Mouse (Mus musculus) MEL (cell line): ENCODE data around the gene Thrap3.

Experiments used
- CTCF ChIP-seq, 3 experiments: IDR thresholded peaks in 2 of 3; conservative IDR thresholded peaks in 1 of 3; 2 replicates each; pipeline ENCODE4 v1.5.1; 2011 to 2012; ENCODE audit warnings: low read length in 3 of 3, low read depth in 2 of 3, mild to moderate bottlenecking in 2 of 3, improper control_type of control experiment in 1 of 3, inconsistent platforms in 1 of 3, mixed read lengths in 1 of 3, moderate library complexity in 1 of 3; ENCODE audit not compliant: control insufficient read depth in 1 of 3, insufficient read depth in 1 of 3, poor library complexity in 1 of 3, severe bottlenecking in 1 of 3
- EP300 ChIP-seq, 2 experiments: IDR thresholded peaks; 2 replicates each; pipeline ENCODE4 v1.6.1; 2011; ENCODE audit warnings: improper control_type of control experiment in 2 of 2, low read length in 2 of 2, low read depth in 1 of 2, mild to moderate bottlenecking in 1 of 2
- GABPA ChIP-seq: IDR thresholded peaks from 2 replicates; pipeline ENCODE4 v1.6.1; 2012; ENCODE audit warnings: low read depth, mild to moderate bottlenecking, inconsistent platforms, low read length, improper control_type of control experiment, moderate library complexity
- JUND ChIP-seq: IDR thresholded peaks from 2 replicates; pipeline ENCODE4 v1.6.1; 2011; ENCODE audit warnings: low read depth, mild to moderate bottlenecking, improper control_type of control experiment, low read length
- POLR2A ChIP-seq, 2 experiments: IDR thresholded peaks; 2 replicates each; pipeline ENCODE4 v1.6.1; 2011 to 2012; ENCODE audit warnings: low read length in 2 of 2, mild to moderate bottlenecking in 2 of 2, control low read depth in 1 of 2, improper control_type of control experiment in 1 of 2, low read depth in 1 of 2, moderate library complexity in 1 of 2; ENCODE audit not compliant: control insufficient read depth in 1 of 2, insufficient read depth in 1 of 2, poor library complexity in 1 of 2
- SMC3 ChIP-seq: IDR thresholded peaks from 2 replicates; pipeline ENCODE4 v1.6.1; 2011; ENCODE audit warnings: low read depth, low read length, improper control_type of control experiment
- TCF12 ChIP-seq: IDR thresholded peaks from 2 replicates; pipeline ENCODE4 v1.6.1; 2014; ENCODE audit warnings: low read depth, mild to moderate bottlenecking, inconsistent platforms, low read length, improper control_type of control experiment, moderate library complexity
- USF1 ChIP-seq: IDR thresholded peaks from 2 replicates; pipeline ENCODE4 v1.6.1; 2014; ENCODE audit warnings: low read depth, mild to moderate bottlenecking, inconsistent platforms, low read length, improper control_type of control experiment, moderate library complexity
- ZNF384 ChIP-seq: IDR thresholded peaks from 2 replicates; pipeline ENCODE4 v1.6.1; 2012; ENCODE audit warnings: low read depth, mild to moderate bottlenecking, inconsistent platforms, low read length, improper control_type of control experiment

- TF ChIP-seq JUND = no peak
- no peak for TF ChIP-seq CTCF (IDR thresholded peaks at IDR 0.05 in 2 of 3, conservative IDR thresholded peaks at IDR 0.05 in 1 of 3; ENCODE audit: control insufficient read depth in 1 of 3, insufficient read depth in 1 of 3, low read depth in 2 of 3, low read length in 3 of 3, poor library complexity in 1 of 3, severe bottlenecking in 1 of 3)
- TF ChIP-seq POLR2A (IDR thresholded peaks at IDR 0.05; ENCODE audit: control insufficient read depth in 1 of 2, insufficient read depth in 1 of 2, low read depth in 1 of 2, low read length in 2 of 2, poor library complexity in 1 of 2) = no peak
- no peak for TF ChIP-seq GABPA
- TF ChIP-seq TCF12 = no peak
- no peak for TF ChIP-seq EP300 (IDR thresholded peaks at IDR 0.05; ENCODE audit: low read depth in 1 of 2, low read length in 2 of 2)
- TF ChIP-seq SMC3 = no peak
- TF ChIP-seq ZNF384 = no peak
- no peak for TF ChIP-seq USF1
Measured at GRCm38 (mm10) chr4:126159455-126159854, 43.1 kb downstream of the Thrap3 start.
